Mouse (Mus musculus): ENCODE measurements at regions not wholly inside any gene's neighbourhood (a gene's known extent, or its start where the extent isn't known, plus 50 kb on each side); places are given as distances from the start of the nearest gene placed in this dataset.
"Not testable (repeated sequence)": the region's sequence is repeated elsewhere in the genome, so short reads cannot be mapped to it uniquely, and the experiment has no call there.

- DNase-seq, result not testable (repeated sequence)
These were observed 51.4 kb upstream of the Bdh1 start for GRCm38 (mm10) chr16:31370590-31371092.

GRCm38 (mm10) chr16:31369849-31370248 lies 52.2 kb upstream of the Bdh1 start:
- no peak for DNase-seq

- DNase-seq, result peak; percentile 0
These were observed 53.1 kb upstream of the Apod start for GRCm38 (mm10) chr16:31367521-31368245.

- DNase-seq, result no peak
These were observed 51.4 kb upstream of the Apod start for GRCm38 (mm10) chr16:31366033-31366432.

- no peak for DNase-seq
These were observed 49.9 kb upstream of the Apod start for GRCm38 (mm10) chr16:31364475-31364874.
